Mouse (Mus musculus) left cerebral cortex, adult 18-20 months (tissue): ENCODE data around the gene Rex1bd. TPM values are rescaled to one million over a fixed set of nuclear protein-coding genes. Genes with fewer than 3 reads are reported as not detected.
A peak's percentile ranks its signal among the peaks of the same experiment; 100 is the strongest.

ENCODE experiments used
- DNase-seq, 2 experiments: peaks; one replicate each; pipeline ENCODE4 v3.0.0; 2021 to 2022; ENCODE audit warnings: low spot score in 2 of 2, mixed read lengths in 1 of 2
- total RNA-seq, 2 experiments: library from RNA; stranded (reverse); gene quantifications; 2 replicates each; pipeline ENCODE4 v1.2.3; 2021

Gene Rex1bd
- total RNA-seq, 2 experiments from 2014 or later = 118 to 122 TPM

DNA sequence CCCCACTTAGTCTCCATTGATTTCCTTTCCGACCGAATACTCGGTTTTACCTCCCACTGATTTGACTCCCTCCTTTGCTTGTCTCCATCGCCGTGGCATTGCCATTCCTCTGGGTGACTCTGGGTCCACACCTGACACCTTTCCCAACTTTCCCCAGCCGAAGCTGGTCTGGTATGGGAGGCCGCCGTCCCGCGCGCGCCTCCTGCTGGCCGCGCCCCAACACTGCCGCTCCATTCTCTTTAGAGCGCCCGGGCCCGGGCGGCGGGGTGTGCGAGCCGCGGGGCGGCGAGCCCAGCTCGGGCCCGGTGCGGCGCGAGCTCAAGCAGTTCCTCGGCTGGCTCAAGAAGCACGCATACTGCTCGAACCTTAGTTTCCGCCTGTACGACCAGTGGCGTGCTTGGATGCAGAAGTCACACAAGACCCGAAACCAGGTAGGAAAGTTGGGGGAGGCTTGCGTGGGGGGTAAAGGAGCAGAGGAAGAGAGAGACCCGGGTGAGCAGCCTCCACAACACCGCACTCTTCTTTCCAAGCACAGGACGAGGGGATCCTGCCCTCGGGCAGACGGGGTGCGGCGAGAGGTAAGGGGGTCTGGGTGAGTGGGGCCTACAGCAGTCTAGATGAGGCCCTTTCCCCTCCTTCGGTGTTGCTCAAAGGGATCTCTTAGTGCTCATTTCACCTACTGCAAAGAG is 3.3 kb downstream of the Rex1bd start:
- DNase-seq = peak; percentile 54 to 63

DNA sequence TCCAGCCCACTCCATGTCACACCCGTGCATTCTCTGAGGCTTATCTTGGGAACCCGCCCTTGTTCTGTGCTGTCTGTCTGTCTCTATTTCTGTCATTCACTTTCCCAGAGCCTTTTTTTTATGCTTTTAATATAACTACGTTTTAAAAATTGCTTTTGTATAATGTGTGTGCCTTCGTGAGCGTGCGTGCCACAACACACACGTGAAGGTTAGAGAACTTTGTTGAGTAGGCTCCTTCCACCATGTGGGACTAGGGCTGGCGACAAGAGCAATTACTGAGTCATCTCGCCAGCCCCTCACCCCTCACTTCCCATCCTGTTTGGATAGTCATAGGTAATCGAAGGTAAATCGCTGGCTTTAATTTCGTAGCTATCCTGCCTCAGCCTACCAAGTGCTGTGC is 4.0 kb downstream of the Rex1bd start:
- DNase-seq = no peak

- no peak for DNase-seq
These were observed 4.6 kb downstream of the Rex1bd start for GRCm38 (mm10) chr8:70501820-70502529.

- DNase-seq = no peak
These were observed 5.9 kb downstream of the Rex1bd start for GRCm38 (mm10) chr8:70500386-70501301.

DNA sequence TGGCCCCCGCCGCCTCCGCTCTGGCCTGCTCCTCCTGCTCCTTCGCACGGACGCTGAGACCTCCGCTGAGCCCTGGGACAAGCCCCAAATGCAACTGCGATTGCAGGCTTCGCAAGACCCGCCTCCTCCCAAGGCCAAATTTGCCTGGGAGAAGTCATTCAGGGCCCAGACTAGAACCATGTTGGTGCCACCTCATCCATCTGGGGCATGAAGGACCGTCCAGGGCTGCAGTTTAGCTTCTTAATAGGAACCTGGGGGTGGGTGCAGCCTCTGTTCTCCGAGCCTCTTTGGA is 10.8 kb downstream of the Rex1bd start:
- DNase-seq = no peak

- DNase-seq = no peak
These were observed 11.4 kb downstream of the Rex1bd start for GRCm38 (mm10) chr8:70495001-70495770.

DNA sequence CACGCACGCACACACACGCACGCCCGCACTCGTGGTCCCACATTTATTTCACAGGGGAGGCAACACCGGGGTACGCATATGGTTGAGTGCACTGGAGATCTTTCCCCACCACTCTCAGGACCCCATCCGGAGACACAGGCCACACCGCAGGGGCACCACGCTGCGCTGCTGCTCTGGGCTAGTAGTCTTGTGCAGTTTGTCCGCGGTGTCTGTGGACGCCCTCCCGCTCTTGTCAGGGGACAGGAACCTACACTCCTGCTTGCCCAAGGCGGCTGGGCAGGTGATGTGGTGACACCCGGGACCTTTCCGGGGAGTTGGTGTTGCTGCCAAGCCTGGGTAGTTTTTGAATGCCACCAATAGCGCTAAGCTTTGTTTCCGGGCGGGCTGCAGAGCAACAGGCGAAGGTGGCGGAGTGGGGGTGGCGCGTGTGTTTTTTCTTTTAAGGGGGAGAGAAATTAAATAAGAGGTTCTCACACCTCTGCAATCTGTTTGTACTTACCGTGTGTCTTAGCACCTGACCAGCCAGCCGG is 12.1 kb downstream of the Rex1bd start:
- DNase-seq = no peak

GRCm38 (mm10) chr8:70493692-70494415 is 12.7 kb downstream of the Rex1bd start:
- DNase-seq = no peak

- no peak for DNase-seq
These were observed 13.6 kb downstream of the Rex1bd start, which contains the start of gene Crlf1 for GRCm38 (mm10) chr8:70492664-70493640. Crlf1 (plus strand) TSS chr8:70493158.

- no peak for DNase-seq
These were observed 15.6 kb downstream of the Rex1bd start for GRCm38 (mm10) chr8:70490880-70491495.

GRCm38 (mm10) chr8:70490061-70490879 is 16.3 kb downstream of the Rex1bd start:
- DNase-seq = no peak

- DNase-seq = no peak
These were observed 17.0 kb downstream of the Rex1bd start for GRCm38 (mm10) chr8:70489576-70489975.

DNA sequence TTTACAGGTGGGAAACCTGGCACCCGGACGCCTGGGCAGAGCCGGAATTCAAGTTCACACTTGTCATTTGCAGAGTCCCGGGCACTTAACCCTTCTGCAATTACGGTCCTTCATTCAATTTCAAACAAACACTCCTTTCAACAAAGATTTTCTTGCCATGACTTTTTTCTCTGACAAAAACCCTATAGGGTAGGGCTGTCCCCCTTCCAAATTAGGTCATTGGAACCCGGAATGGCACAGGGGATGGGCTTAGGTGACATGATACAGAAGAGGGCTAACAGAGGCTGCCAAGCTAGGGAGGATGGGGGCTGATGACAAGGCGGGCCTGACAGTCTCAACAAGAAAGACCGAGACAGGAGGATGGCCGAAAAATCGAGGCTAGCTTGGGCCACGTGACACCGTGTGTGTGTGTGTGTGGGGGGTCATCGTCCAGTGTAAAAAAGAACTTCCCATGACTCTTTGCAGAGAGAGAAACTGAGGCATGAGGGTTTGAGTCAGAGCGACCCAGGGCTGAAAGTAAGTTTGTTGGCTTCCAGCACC is 17.6 kb downstream of the Rex1bd start:
- no peak for DNase-seq

DNA sequence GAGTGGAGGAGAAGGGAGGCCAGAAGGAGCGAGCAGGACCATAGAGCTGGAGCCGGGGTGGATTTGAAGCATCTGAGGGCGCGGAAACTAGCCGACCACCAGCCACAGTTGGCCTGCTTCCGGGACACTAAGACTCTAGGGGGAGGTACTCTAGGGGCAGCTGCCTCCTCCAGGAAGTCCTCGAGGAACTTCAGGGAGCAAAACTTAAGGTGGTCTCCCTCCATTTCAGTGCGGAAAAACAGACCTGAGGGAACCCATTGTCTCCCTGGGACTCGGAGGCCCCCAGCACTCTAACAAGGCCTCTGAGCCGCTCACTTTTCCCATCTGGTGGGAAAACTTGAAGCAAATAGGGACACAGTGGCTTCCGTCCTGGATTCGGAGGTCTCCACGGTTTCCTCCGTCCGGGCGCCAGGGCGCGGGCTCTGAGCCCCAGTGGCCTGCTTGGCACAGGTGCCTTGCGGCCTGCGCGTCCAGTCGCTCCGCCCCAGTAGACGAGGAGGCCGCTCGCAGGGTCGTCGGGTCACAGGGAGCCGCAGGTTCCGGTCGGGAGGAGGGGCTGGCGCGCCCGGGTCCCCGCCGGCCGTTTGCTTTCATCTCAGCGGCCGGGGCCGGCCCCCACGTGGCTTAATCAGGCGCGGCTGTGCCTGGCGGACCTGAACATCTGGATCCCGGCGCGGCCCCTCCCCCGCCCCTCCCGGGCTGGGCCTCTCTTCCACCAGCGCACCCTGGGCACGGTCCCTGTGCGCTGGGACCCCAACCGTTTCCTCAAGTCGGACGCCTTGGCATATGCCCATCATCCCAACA is 18.4 kb downstream of the Rex1bd start:
- no peak for DNase-seq

DNA sequence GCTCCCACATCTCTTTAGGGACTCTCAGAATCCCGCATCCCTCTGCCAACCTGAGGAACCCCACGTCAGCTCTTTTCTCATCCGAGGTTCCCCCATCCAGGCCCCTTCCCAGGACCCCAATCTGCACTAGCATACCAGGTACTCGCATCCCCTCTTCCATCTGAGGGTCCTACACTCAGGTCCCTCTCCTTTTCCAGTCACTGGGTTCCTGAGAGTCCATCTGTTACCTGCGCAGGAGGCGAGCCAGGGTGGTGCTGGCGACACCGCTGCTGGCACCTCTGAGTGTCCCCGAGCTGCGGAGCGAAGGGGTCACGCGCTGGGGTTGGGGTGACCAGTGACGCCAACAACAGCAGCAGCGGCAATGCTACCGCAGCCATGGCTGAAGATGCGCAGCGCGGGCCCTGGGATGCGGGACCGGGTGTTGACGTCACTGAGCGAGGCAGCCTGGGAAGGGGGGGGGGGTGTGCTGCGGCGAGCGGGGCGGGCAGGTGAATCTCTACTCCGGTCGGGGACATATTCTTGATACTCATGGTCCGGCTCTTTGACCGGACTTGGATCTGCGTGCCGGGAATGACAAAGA is 19.5 kb downstream of the Rex1bd start, which contains the start of gene Tmem59l:
TSS of gene Tmem59l (minus strand) at position 418 of the 580 bp plus-strand sequence.
- peak; percentile 67 to 75 for DNase-seq

- DNase-seq = no peak
These were observed 20.3 kb downstream of the Rex1bd start for GRCm38 (mm10) chr8:70486191-70486681.
